Mouse (Mus musculus): ENCODE results near the gene Sub1.

Sub1 gene

GRCm38 (mm10) chr15:11968851-11969250 lies 27.9 kb downstream of the Sub1 start:
- DNase-seq (ENCODE audit: low read depth, low spot score) = no peak

GRCm38 (mm10) chr15:11966367-11966766 lies 30.4 kb downstream of the Sub1 start:
- DNase-seq (ENCODE audit: low read depth, low spot score) = peak; percentile 30

- no peak for DNase-seq (ENCODE audit: low read depth, low spot score)
Observed at GRCm38 (mm10) chr15:11965201-11965845, 31.5 kb downstream of the Sub1 start.

GRCm38 (mm10) chr15:11963791-11964525 lies 32.8 kb downstream of the Sub1 start:
- no peak for DNase-seq (ENCODE audit: low read depth, low spot score)

- DNase-seq (ENCODE audit: low read depth, low spot score) = no peak
Observed at GRCm38 (mm10) chr15:11959716-11960115, 37.1 kb downstream of the Sub1 start.

- no peak for DNase-seq (ENCODE audit: low read depth, low spot score)
Observed at GRCm38 (mm10) chr15:11956129-11956528, 40.7 kb downstream of the Sub1 start.

- DNase-seq (ENCODE audit: low read depth, low spot score) = no peak
Observed at GRCm38 (mm10) chr15:11954190-11954589, 42.6 kb downstream of the Sub1 start.

GRCm38 (mm10) chr15:11952159-11952558 lies 44.6 kb downstream of the Sub1 start:
- no peak for DNase-seq (ENCODE audit: low read depth, low spot score)

- DNase-seq (ENCODE audit: low read depth, low spot score) = no peak
Observed at GRCm38 (mm10) chr15:11951181-11951580, 45.6 kb downstream of the Sub1 start.

- DNase-seq (ENCODE audit: low read depth, low spot score) = no peak
Observed at GRCm38 (mm10) chr15:11950144-11950543, 46.6 kb downstream of the Sub1 start.

- DNase-seq (ENCODE audit: low read depth, low spot score) = no peak
Observed at GRCm38 (mm10) chr15:11949490-11949889, 47.3 kb downstream of the Sub1 start.

GRCm38 (mm10) chr15:11940855-11941254 lies 55.9 kb downstream of the Sub1 start:
- no peak for DNase-seq (ENCODE audit: low read depth, low spot score)
